Mouse (Mus musculus) embryo, embryonic 11 days (tissue): ENCODE data around the gene Esp16.
"Not testable (repeated sequence)": the region's sequence is repeated elsewhere in the genome, so short reads cannot be mapped to it uniquely, and the experiment has no call there.

Source experiments
- DNase-seq: peaks from one replicate; pipeline ENCODE4 v3.0.0-alpha.2; 2015

Esp16 gene

DNA sequence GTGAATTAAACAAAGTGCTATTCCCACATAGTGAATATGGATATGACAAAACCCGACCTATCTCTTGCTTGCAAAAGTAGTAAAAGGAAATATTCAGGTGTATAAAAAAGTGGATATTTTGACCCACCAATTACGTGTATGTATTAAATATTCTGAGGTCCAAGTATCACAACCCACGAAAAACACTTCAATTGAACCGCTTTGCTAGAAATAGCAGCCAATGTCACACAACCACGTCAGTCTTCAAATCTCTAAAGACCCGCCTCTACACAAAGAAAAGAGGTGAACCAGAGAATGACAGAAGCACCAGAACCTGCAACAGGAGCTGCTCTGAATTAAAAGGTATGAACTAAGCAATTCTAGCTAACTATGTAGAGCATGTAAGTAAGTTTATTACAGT, at the start of gene Esp16:
Esp16 (plus strand) TSS at position 301 of the 400 bp plus-strand sequence.
- DNase-seq: not testable (repeated sequence)

DNA sequence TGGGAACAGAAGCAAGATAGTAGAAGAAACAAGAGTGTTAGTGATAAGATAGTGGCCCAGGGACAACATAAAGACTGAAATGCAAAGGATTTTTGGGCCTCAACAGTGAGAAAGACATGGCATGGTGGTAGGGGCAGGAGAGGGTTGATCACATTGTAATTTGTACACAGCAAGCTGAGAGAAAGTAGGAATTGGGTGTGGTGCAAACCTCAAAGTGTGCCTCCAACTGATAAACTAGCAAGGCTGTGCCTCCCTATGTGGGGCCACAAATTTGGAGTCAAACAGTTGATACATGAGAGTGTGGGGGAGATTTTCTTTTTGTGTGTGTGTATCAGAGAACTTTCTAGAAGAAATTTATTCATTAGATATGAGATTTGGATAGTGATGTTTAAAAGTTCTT, 37.9 kb upstream of the Esp16 start:
- DNase-seq: not testable (repeated sequence)
